ENCODE assay signal across 18 mouse cellular contexts in genomic region chr8:17948053-17948834, GRCm38 (mm10).
DNase-seq lines count a peak whose midpoint lies in the region; ATAC-seq lines count a peak whose summit lies in the region.
"Had no signal": no experiment of that assay in that cellular context is flagged by ENCODE, and none has a peak within 500 bp of the region (broad histone marks: within the 10 kb centered on the region; RNA-seq: fewer than 3 reads in every experiment).

No protein-coding gene starts in this region.

- H3K27me3 ChIP-seq in forebrain, embryonic 11.5 days (ENCODE audit: control insufficient read depth, insufficient read depth, low read length) = no peaks in the 10 kb centered on the region
- no peaks in the 10 kb centered on the region for H3K27me3 ChIP-seq in hindbrain, embryonic 15.5 days
- no peaks in the 10 kb centered on the region for H3K27me3 ChIP-seq in neural tube, embryonic 13.5 days

- ATAC-seq in forebrain, embryonic 11.5 days (replicated peaks; ENCODE audit: low FRiP score) = peak; percentile 49
- ATAC-seq in hindbrain, embryonic 15.5 days (ENCODE audit: low FRiP score, low read depth) = peak; percentile 61; the same call in 1 of the 2 replicates
- ATAC-seq in neural tube, embryonic 13.5 days (ENCODE audit: low read depth) = peak; percentile 53
- no peak for ATAC-seq in frontal cortex, adult (ENCODE audit: low TSS enrichment)

- H3K36me3 ChIP-seq in forebrain, embryonic 11.5 days (ENCODE audit: control insufficient read depth, insufficient read depth, low read length) = no peaks in the 10 kb centered on the region
- no peaks in the 10 kb centered on the region for H3K36me3 ChIP-seq in hindbrain, embryonic 15.5 days
- no peaks in the 10 kb centered on the region for H3K36me3 ChIP-seq in neural tube, embryonic 13.5 days

- DNase-seq in embryo, embryonic 10.5 days (ENCODE audit: low spot score) = peak; percentile 4
- no peak for DNase-seq in embryo, embryonic 11 days
- peak; percentile 51 for DNase-seq in forebrain, embryonic 11.5 days (ENCODE audit: low spot score)
- DNase-seq in adrenal gland, adult 2 months = no peak
- DNase-seq in ovary, postnatal 10 days (ENCODE audit: low spot score) = no peak
- DNase-seq: adrenal gland, adult 8-10 months; gastrocnemius, postnatal 10 days; kidney, adult 11 months; kidney, postnatal 36 days; lung, adult 18-20 months; lung, postnatal 4 days; thymus, postnatal 4 days had no signal

- 0 out of 2 replicates have a peak, but pooled peaks cover 3% of the 10 kb centered on the region for H3K4me1 ChIP-seq in forebrain, embryonic 11.5 days (replicated peaks; ENCODE audit: control insufficient read depth, insufficient read depth, low read length)
- H3K4me1 ChIP-seq in hindbrain, embryonic 15.5 days (replicated peaks) = peaks cover 13% of the 10 kb centered on the region
- peaks cover 14% of the 10 kb centered on the region for H3K4me1 ChIP-seq in neural tube, embryonic 13.5 days (replicated peaks)

- 61% methylated on average over 22 of the region's 22 CpGs for WGBS in forebrain, embryonic 11.5 days
- 42% methylated on average over 22 of the region's 22 CpGs for WGBS in hindbrain, embryonic 15.5 days
- WGBS in neural tube, embryonic 13.5 days = 45% methylated on average over 22 of the region's 22 CpGs

- H3K4me2 ChIP-seq in forebrain, embryonic 11.5 days (ENCODE audit: low read depth, low read length, severe bottlenecking) = no peak overlapping the region
- H3K4me2 ChIP-seq in hindbrain, embryonic 15.5 days = peak overlapping the region; percentile 40
- H3K4me2 ChIP-seq in neural tube, embryonic 13.5 days = peak overlapping the region; percentile 47

- no peak overlapping the region for H3K4me3 ChIP-seq in forebrain, embryonic 11.5 days (ENCODE audit: low read depth, low read length)
- H3K4me3 ChIP-seq in hindbrain, embryonic 15.5 days = peak overlapping the region; percentile 9; the same call in 1 of the 2 replicates
- peak overlapping the region; percentile 10; the same call in 1 of the 2 replicates for H3K4me3 ChIP-seq in neural tube, embryonic 13.5 days
- H3K4me3 ChIP-seq: erythroblast, embryonic 14.5 days; left cerebral cortex, adult 2 months had no signal

- no peaks in the 10 kb centered on the region for H3K9me3 ChIP-seq in forebrain, embryonic 11.5 days (ENCODE audit: control insufficient read depth, low read length)
- no peaks in the 10 kb centered on the region for H3K9me3 ChIP-seq in hindbrain, embryonic 15.5 days
- no peaks in the 10 kb centered on the region for H3K9me3 ChIP-seq in neural tube, embryonic 13.5 days

- no peak overlapping the region for H3K9ac ChIP-seq in forebrain, embryonic 11.5 days (ENCODE audit: low read length)
- H3K9ac ChIP-seq in hindbrain, embryonic 15.5 days = no peak overlapping the region
- 0 out of 2 replicates have a peak overlapping the region, but pooled peaks have one; percentile 8 for H3K9ac ChIP-seq in neural tube, embryonic 13.5 days

- H3K27ac ChIP-seq in forebrain, embryonic 11.5 days (ENCODE audit: low read depth, low read length) = no peak overlapping the region
- no peak overlapping the region for H3K27ac ChIP-seq in hindbrain, embryonic 15.5 days (replicated peaks)
- H3K27ac ChIP-seq in neural tube, embryonic 13.5 days (replicated peaks) = 0 out of 2 replicates have a peak overlapping the region, but pooled peaks have one; percentile 9
- H3K27ac ChIP-seq: left cerebral cortex, adult 2 months; stomach, postnatal 0 days had no signal

Comparison
In these comparisons a context has a peak if more than half of its experiments do, and no peak if none do; other contexts are left out.
1. DNase-seq: peak in embryo, embryonic 10.5 days (single experiment) and forebrain, embryonic 11.5 days (single experiment); none in embryo, embryonic 11 days (single experiment), adrenal gland, adult 2 months (single experiment) and ovary, postnatal 10 days (single experiment).